Mouse (Mus musculus): ENCODE results near the gene Klhl13. TPM values are rescaled to one million over a fixed set of nuclear protein-coding genes. Genes with fewer than 3 reads are reported as not detected.
A peak's percentile ranks its signal among the peaks of the same experiment; 100 is the strongest.

Gene Klhl13
- 10 to 100 TPM; 22.7 to 23.0 TPM for total RNA-seq (2021)
- long read RNA-seq, experiment 1, partial matches to known transcripts, result 1 of 9 reads
- long read RNA-seq, experiment 1, other reads (novel, unspliced or antisense), result 6 of 9 reads
- long read RNA-seq, experiment 2, transcript Klhl13-202 (9 exons, 3,251 nt), result major isoform, 8 of 23 reads
- long read RNA-seq, experiment 2, partial matches to known transcripts, result 5 of 23 reads
- long read RNA-seq, experiment 2, other reads (novel, unspliced or antisense), result 10 of 23 reads

- DNase-seq (ENCODE audit: low spot score in 2 of 2), result peak; percentile 30 to 33
Observed at GRCm38 (mm10) chrX:23364514-23365381, at the start of gene Klhl13. Gene Klhl13 (minus strand): TSS chrX:23365082.

- no peak for DNase-seq (ENCODE audit: low spot score in 2 of 2)
Observed at GRCm38 (mm10) chrX:23409296-23410149, 44.6 kb upstream of the Klhl13 start.

- DNase-seq (ENCODE audit: low spot score in 2 of 2), result no peak
Observed at GRCm38 (mm10) chrX:23388716-23389115, 23.8 kb upstream of the Klhl13 start.

DNA sequence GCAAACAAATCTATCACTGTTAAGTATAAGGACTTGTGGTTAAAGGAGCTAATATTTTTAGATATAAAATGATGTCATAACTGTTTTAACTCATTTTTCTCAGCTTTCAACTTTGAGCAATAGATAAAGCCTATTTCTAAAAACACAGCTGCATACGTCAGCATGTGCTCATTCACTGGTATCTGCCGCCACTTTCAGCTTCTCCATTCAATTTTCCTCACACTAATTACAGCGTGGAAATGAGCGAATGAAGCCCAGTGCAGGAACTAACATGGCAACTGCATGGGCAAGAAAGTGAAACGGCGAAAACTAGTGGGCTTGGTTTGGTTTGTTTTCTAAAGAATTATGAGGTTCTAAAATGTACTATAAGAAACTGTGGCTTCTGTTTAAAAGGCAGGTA is 1.4 kb downstream of the Klhl13 start:
- no peak for DNase-seq (ENCODE audit: low spot score in 2 of 2)

- no peak for DNase-seq (ENCODE audit: low spot score in 2 of 2)
Observed at GRCm38 (mm10) chrX:23360446-23360845, 4.4 kb downstream of the Klhl13 start.

DNA sequence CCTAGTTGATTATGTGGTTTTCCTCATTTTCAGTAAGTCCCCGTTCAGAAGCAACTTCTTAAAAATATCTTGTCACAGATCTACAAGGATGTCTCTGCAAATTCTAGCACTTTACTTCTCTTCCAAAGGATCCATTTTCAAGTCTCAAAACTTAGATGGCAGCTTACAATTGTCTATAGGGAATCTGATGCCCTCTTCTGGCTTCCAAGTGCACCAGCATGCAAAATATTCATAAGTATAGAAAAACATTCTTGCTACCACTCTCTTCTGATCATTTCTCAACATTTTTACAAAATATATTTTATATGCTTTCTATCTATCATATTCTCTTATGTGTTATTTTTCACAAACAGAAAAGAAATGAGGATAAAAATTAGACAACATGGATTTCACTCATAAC is 14.8 kb downstream of the Klhl13 start:
- DNase-seq (ENCODE audit: low spot score in 2 of 2), result no peak

DNA sequence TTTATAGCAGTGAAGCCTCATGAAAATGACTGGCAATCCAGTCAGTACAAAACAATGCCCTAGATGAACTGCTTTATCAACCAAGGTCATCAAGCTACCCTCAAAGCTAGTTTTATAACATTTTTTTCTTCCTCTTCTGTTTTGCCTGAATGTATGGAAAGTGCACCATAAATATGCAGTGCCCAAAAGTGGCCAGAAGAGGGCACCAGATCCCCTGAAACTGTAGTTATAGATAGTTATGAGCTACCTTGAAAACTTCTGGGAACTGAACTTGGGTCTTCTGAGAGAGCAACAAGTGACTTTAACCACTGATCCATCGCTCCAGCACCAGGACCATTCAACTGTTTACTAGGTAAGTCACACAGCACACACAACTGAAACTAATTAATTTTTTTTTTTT is 36.8 kb downstream of the Klhl13 start:
- peak; percentile 7 to 19 for DNase-seq (ENCODE audit: low spot score in 2 of 2)

DNA sequence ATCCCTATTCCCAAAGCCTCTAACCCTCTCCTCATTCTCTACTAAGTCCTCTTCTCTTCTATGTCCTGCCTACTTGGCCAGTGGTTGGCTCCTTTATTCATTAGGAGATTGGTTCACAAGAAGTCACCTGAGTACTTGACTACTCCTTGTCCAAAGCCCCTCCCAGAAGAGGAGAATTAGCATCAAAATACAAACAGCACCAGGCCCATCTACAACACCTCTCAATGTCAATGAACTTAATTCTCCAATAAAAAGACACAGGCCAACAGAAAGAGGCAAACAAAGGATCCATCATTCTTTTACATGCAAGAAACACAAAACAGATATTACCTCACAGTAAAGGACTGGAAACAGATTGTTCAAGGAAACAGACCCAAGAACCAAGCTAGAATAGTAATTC is 46.0 kb downstream of the Klhl13 start:
- no peak for DNase-seq (ENCODE audit: low spot score in 2 of 2)

GRCm38 (mm10) chrX:23295952-23296598 is 68.8 kb downstream of the Klhl13 start:
- DNase-seq (ENCODE audit: low spot score in 2 of 2), result peak; percentile 5 to 20

- no peak for DNase-seq (ENCODE audit: low spot score in 2 of 2)
Observed at GRCm38 (mm10) chrX:23285442-23285817, 79.5 kb downstream of the Klhl13 start.

DNA sequence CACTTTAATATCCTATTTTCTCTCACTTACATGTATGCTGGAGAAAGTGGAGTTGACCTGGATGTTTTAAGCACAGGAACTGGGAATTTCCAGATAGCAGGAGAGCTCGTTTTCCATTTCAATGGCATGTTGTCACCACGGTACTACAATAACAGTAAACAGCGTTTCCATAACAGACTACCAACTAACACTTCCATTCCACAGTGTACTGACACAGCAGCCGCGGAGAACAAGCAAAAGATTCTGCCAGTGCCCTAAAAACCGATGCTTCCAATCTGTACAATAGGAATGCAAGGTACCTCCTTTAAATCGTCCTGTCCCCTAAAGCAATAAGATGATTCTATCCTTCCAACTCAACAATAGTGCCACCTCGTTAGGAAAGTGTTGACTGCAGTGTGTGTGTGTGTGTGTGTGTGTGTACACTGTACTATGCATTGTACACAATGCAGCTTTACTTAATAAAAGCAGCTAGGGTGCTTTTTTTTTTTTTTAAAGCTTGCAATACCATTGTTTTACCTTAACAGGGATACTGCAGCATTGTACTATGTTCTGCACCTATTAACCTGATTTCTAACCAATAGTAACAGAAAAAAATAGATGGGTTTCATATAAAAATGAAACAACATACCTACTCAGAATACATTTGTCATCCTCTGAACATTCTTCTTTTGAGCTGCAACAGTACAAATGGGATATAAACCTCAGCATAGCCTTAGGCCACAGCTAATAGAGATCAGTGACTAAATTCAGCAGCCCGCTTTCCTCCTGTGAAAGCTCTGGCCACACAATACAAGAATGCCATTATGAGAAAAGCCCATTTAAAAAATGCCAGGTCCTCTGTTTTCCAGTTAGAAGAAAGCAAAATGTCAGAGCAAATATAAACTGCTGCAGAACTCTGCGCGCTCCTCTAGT is 80.1 kb downstream of the Klhl13 start:
- DNase-seq (ENCODE audit: low spot score in 2 of 2), result no peak

GRCm38 (mm10) chrX:23267601-23268000 is 97.3 kb downstream of the Klhl13 start:
- no peak for DNase-seq (ENCODE audit: low spot score in 2 of 2)

- no peak for DNase-seq (ENCODE audit: low spot score in 2 of 2)
Observed at GRCm38 (mm10) chrX:23248752-23249151, 116.1 kb downstream of the Klhl13 start.
